In the genomic region with DNA sequence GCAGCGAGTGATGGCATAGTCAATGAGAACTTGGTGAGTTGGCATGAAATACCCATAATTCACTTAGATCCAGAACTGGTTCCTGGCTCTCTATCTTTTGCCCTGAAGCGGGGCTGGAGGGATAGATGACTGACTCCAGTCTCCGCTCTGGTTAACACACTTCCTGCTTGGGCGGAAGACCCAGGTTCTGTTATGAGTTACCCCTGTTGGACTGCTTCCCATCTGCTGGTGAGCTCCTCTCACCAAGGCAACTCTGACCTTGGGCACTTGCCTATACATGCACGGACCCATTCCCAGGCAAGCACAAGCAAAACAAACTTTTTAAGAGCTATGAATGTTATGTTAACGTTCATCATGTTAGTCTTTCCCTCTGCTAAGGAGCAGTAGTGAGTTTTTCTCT, we compare ENCODE assay signal across 8 mouse cellular contexts. TPM values are rescaled to one million over a fixed set of nuclear protein-coding genes. Genes with fewer than 3 reads are reported as not detected.
DNase-seq lines count a peak whose midpoint lies in the region; ATAC-seq and TF ChIP-seq lines count a peak whose summit lies in the region.

No protein-coding gene starts in this region.

- no peaks in the 10 kb centered on the region for H3K27me3 ChIP-seq in C2C12 (ENCODE audit: control insufficient read depth, insufficient read depth, insufficient read length)
- no peaks in the 10 kb centered on the region for H3K27me3 ChIP-seq in embryonic facial prominence, embryonic 15.5 days
- no peaks in the 10 kb centered on the region for H3K27me3 ChIP-seq in liver, embryonic 13.5 days
- no peaks in the 10 kb centered on the region for H3K27me3 ChIP-seq in stomach, embryonic 16.5 days (ENCODE audit: control insufficient read depth, insufficient read depth, low read length)

- no peak for ATAC-seq in embryonic facial prominence, embryonic 15.5 days (ENCODE audit: insufficient number of reproducible peaks, low FRiP score, low TSS enrichment, low read depth)
- no peak for ATAC-seq in liver, embryonic 13.5 days (ENCODE audit: low read depth)
- no peak for ATAC-seq in stomach, embryonic 16.5 days (ENCODE audit: insufficient read depth, low FRiP score)

- H3K27ac ChIP-seq in embryonic facial prominence, embryonic 15.5 days (replicated peaks): peak overlapping the region; percentile 83
- H3K27ac ChIP-seq in liver, embryonic 13.5 days: peak overlapping the region; percentile 90
- peak overlapping the region; percentile 68 for H3K27ac ChIP-seq in stomach, embryonic 16.5 days (ENCODE audit: low read length)

- peak; percentile 30 for DNase-seq in embryo, embryonic 10 days (ENCODE audit: low spot score)
- DNase-seq in embryo, embryonic 9.5 days (ENCODE audit: extremely low spot score): no peak
- DNase-seq in liver, embryonic 13.5 days: no peak
- DNase-seq in ovary, postnatal 36 days (ENCODE audit: low spot score): no peak
- DNase-seq in cerebellum, postnatal 36 days: no peak

- H3K79me3 ChIP-seq in C2C12 (ENCODE audit: low read depth): peaks cover 34% of the 10 kb centered on the region

- peaks cover 53% of the 10 kb centered on the region for H3K79me2 ChIP-seq in C2C12 (ENCODE audit: control insufficient read depth, insufficient read depth)

- H3ac ChIP-seq in C2C12 (ENCODE audit: control insufficient read depth, insufficient read length, low read depth): peak overlapping the region; percentile 98

- no peak for TF ChIP-seq CTCF in C2C12 (IDR thresholded peaks at IDR 0.05; ENCODE audit: control insufficient read depth, insufficient read depth, insufficient read length)

- H3K4me3 ChIP-seq in C2C12 (ENCODE audit: insufficient read depth, poor library complexity, severe bottlenecking): peak overlapping the region; percentile 92
- peak overlapping the region; percentile 91 for H3K4me3 ChIP-seq in embryonic facial prominence, embryonic 15.5 days (replicated peaks)
- peak overlapping the region; percentile 79 for H3K4me3 ChIP-seq in liver, embryonic 13.5 days (replicated peaks)
- H3K4me3 ChIP-seq in stomach, embryonic 16.5 days (replicated peaks; ENCODE audit: low read length): peak overlapping the region; percentile 97

- no peaks in the 10 kb centered on the region for H3K9me3 ChIP-seq in embryonic facial prominence, embryonic 15.5 days (replicated peaks)
- no peaks in the 10 kb centered on the region for H3K9me3 ChIP-seq in liver, embryonic 13.5 days (replicated peaks)
- H3K9me3 ChIP-seq in stomach, embryonic 16.5 days (replicated peaks; ENCODE audit: control insufficient read depth, low read length): no peaks in the 10 kb centered on the region

- peak overlapping the region; percentile 97 for H3K4me2 ChIP-seq in embryonic facial prominence, embryonic 15.5 days (replicated peaks)
- peak overlapping the region; percentile 82 for H3K4me2 ChIP-seq in liver, embryonic 13.5 days
- peak overlapping the region; percentile 64 for H3K4me2 ChIP-seq in stomach, embryonic 16.5 days (ENCODE audit: low read depth, low read length)

- H3K4me1 ChIP-seq in embryonic facial prominence, embryonic 15.5 days: peaks cover 46% of the 10 kb centered on the region
- peaks cover 76% of the 10 kb centered on the region for H3K4me1 ChIP-seq in liver, embryonic 13.5 days (replicated peaks)
- H3K4me1 ChIP-seq in stomach, embryonic 16.5 days (ENCODE audit: control insufficient read depth, insufficient read depth, low read length): peaks cover 38% of the 10 kb centered on the region

- WGBS in embryonic facial prominence, embryonic 15.5 days: 9% methylated on average over 6 of the region's 6 CpGs
- 7% methylated on average over 6 of the region's 6 CpGs for WGBS in liver, embryonic 13.5 days (ENCODE audit: insufficient replicate concordance)
- WGBS in stomach, embryonic 16.5 days: 15% methylated on average over 6 of the region's 6 CpGs

- peaks cover 49% of the 10 kb centered on the region for H3K36me3 ChIP-seq in C2C12 (ENCODE audit: control insufficient read depth, insufficient read depth)
- peaks cover 15% of the 10 kb centered on the region; the same call in 1 of the 2 replicates for H3K36me3 ChIP-seq in embryonic facial prominence, embryonic 15.5 days
- H3K36me3 ChIP-seq in liver, embryonic 13.5 days: peaks cover 56% of the 10 kb centered on the region
- 0 out of 2 replicates have a peak, but pooled peaks cover 9% of the 10 kb centered on the region for H3K36me3 ChIP-seq in stomach, embryonic 16.5 days (ENCODE audit: control insufficient read depth, insufficient read depth, low read length)

- H3K9ac ChIP-seq in embryonic facial prominence, embryonic 15.5 days: peak overlapping the region; percentile 65; the same call in 1 of the 2 replicates
- H3K9ac ChIP-seq in liver, embryonic 13.5 days: peak overlapping the region; percentile 88
- H3K9ac ChIP-seq in stomach, embryonic 16.5 days (ENCODE audit: low read length): peak overlapping the region; percentile 88

TF ChIP-seq in C2C12, 6 proteins besides CTCF, POLR2A, EP300 and RAD21:
- TF ChIP-seq MAX (IDR thresholded peaks at IDR 0.05) (no peak), USF1 (IDR thresholded peaks at IDR 0.05; ENCODE audit: low read depth) (no peak), FOSL1 (IDR thresholded peaks at IDR 0.05; ENCODE audit: insufficient read depth, low read length, poor library complexity, severe bottlenecking) (no peak), MYOG (IDR thresholded peaks at IDR 0.05; ENCODE audit: control insufficient read depth, extremely low read depth, insufficient read length) (no peak), CEBPB (IDR thresholded peaks at IDR 0.05; ENCODE audit: low read depth) (no peak), MYOD1 (IDR thresholded peaks at IDR 0.05; ENCODE audit: control insufficient read depth, insufficient read length, low read depth) (no peak)

RNA-seq across cellular contexts. Expression of gene Rrm2, which starts 1.4 kb away (rescaled TPM):
- polyA plus RNA-seq in C2C12 (2012; fragmentation: generic; extraction: Trizol): 437 TPM
- 142 and 158 TPM in 2 replicates for polyA plus RNA-seq in embryonic facial prominence, embryonic 15.5 days (2015; fragmentation: Nextera tagmentation; extraction: Ambion mirVana)
- 586 and 708 TPM in 2 replicates for polyA plus RNA-seq in liver, embryonic 13.5 days (2015; fragmentation: Nextera tagmentation; extraction: Ambion mirVana)
- polyA plus RNA-seq in stomach, embryonic 16.5 days (2015; fragmentation: Nextera tagmentation; extraction: Ambion mirVana): 139 and 145 TPM in 2 replicates

RNA-seq across cellular contexts. Expression of gene Cys1, which starts 27.8 kb away (rescaled TPM):
- polyA plus RNA-seq in C2C12 (2012; fragmentation: generic; extraction: Trizol): 0.36 TPM
- polyA plus RNA-seq in embryonic facial prominence, embryonic 15.5 days (2015; fragmentation: Nextera tagmentation; extraction: Ambion mirVana): 6.2 and 6.5 TPM in 2 replicates
- polyA plus RNA-seq in liver, embryonic 13.5 days (2015; fragmentation: Nextera tagmentation; extraction: Ambion mirVana): 0.38 and 0.50 TPM in 2 replicates
- polyA plus RNA-seq in stomach, embryonic 16.5 days (2015; fragmentation: Nextera tagmentation; extraction: Ambion mirVana): 1.8 and 1.9 TPM in 2 replicates

RNA-seq across cellular contexts. Expression of gene Klf11, which starts 58.3 kb away (rescaled TPM):
- polyA plus RNA-seq in C2C12 (2012; fragmentation: generic; extraction: Trizol): 3.9 TPM
- polyA plus RNA-seq in embryonic facial prominence, embryonic 15.5 days (2015; fragmentation: Nextera tagmentation; extraction: Ambion mirVana): 13.0 and 13.1 TPM in 2 replicates
- polyA plus RNA-seq in liver, embryonic 13.5 days (2015; fragmentation: Nextera tagmentation; extraction: Ambion mirVana): 7.0 and 9.2 TPM in 2 replicates
- polyA plus RNA-seq in stomach, embryonic 16.5 days (2015; fragmentation: Nextera tagmentation; extraction: Ambion mirVana): 12.8 TPM in 2 replicates
